Mouse (Mus musculus) T-cell, adult 66 days (primary cell): ENCODE measurements around the gene Hist1h3f. TPM values are rescaled to one million over a fixed set of nuclear protein-coding genes. Genes with fewer than 3 reads are reported as not detected.

Experiments
- total RNA-seq, 2 experiments: library from RNA; stranded (reverse); gene quantifications; 3 replicates in 1 of 2; 4 replicates in 1 of 2; pipeline ENCODE4 v1.2.4; 2023

The Hist1h3f gene
- 10 to 100 TPM; 62.8 to 92.1 TPM for total RNA-seq

GRCm38 (mm10) chr13:23543965-23544786 is at the start of gene Hist1h3f:
Gene Hist1h3f (plus strand): TSS chr13:23544052.

GRCm38 (mm10) chr13:23530901-23531875 is 12.7 kb upstream of the Hist1h3f start, which contains the start of gene Hist1h4h:
Gene Hist1h4h (plus strand): TSS chr13:23531050.

GRCm38 (mm10) chr13:23533560-23534367 is 10.1 kb upstream of the Hist1h3f start, which contains the start of gene Hist1h2af:
Gene Hist1h2af (plus strand): TSS chr13:23533906.

GRCm38 (mm10) chr13:23535137-23536075 is 8.4 kb upstream of the Hist1h3f start, which contains the start of gene Hist1h3g:
Gene Hist1h3g (plus strand): TSS chr13:23535422.

GRCm38 (mm10) chr13:23542999-23543607 is 749 bp upstream of the Hist1h3f start, which contains the start of gene Hist1h2bh:
Gene Hist1h2bh (minus strand): TSS chr13:23543392.

GRCm38 (mm10) chr13:23551146-23551834 is 7.4 kb downstream of the Hist1h3f start, which contains the start of gene Hist1h4f:
Gene Hist1h4f (minus strand): TSS chr13:23551648.

GRCm38 (mm10) chr13:23552962-23553361 is 9.1 kb downstream of the Hist1h3f start, which contains the start of gene Hist1h1d:
Gene Hist1h1d (plus strand): TSS chr13:23553262.

GRCm38 (mm10) chr13:23561883-23562659 is 18.2 kb downstream of the Hist1h3f start, which contains the start of gene Hist1h3e:
Gene Hist1h3e (minus strand): TSS chr13:23562369.

GRCm38 (mm10) chr13:23571022-23571503 is 27.2 kb downstream of the Hist1h3f start, which contains the start of the genes Hist1h2ae and Hist1h2bg:
Gene Hist1h2ae (minus strand): TSS chr13:23571220.
Gene Hist1h2bg (plus strand): TSS chr13:23571396.

GRCm38 (mm10) chr13:23573898-23574524 is 30.2 kb downstream of the Hist1h3f start, which contains the start of the genes Hist1h2bf and Hist1h2ad:
Gene Hist1h2bf (minus strand): TSS chr13:23574196.
Gene Hist1h2ad (plus strand): TSS chr13:23574381.

GRCm38 (mm10) chr13:23575271-23575851 is 31.5 kb downstream of the Hist1h3f start, which contains the start of gene Hist1h3d:
Gene Hist1h3d (plus strand): TSS chr13:23575763.

GRCm38 (mm10) chr13:23581408-23582218 is 37.8 kb downstream of the Hist1h3f start, which contains the start of gene Hist1h4d:
Gene Hist1h4d (plus strand): TSS chr13:23581598.

